Mouse (Mus musculus): ENCODE results near the gene Gm4737. TPM values are rescaled to one million over a fixed set of nuclear protein-coding genes. Genes with fewer than 3 reads are reported as not detected.

Gene Gm4737
- total RNA-seq, 2 experiments from 2014 or later, result 13.3 to 14.4 TPM

DNA sequence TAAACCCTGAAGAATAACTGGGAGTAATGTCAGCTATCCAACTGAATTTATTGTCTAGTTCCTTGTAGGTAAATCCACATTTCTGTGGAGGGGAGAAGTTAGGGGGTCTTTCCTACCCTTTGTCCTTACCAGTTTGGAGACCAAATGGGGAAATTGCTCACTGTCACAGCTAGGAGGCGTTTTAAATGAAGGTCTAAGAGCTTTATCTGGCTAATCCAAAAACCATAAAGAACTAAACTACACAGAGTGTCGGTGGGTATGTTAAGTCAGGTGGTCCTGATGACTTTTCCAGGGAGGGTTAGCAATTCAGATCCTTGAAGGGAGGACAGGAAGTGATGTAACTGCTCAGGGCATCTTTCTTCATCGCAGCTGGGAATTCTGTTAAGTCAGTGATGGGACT, 34.3 kb downstream of the Gm4737 start:
- H3K27ac ChIP-seq, result no peak overlapping the region
- intact Hi-C loops (cut with DNase I), result no loop called here
- H3K4me3 ChIP-seq, result no peak overlapping the region
- peak; percentile 14 for TF ChIP-seq CTCF (IDR thresholded peaks at IDR 0.05)
- DNase-seq (ENCODE audit: extremely low spot score in 1 of 2, low spot score in 2 of 2), result no peak

- intact Hi-C loops (cut with DNase I), result no loop called here
- H3K27ac ChIP-seq, result no peak within 1 kb of the TSS
- 0 out of 2 replicates have a peak within 1 kb of the TSS, but pooled peaks have one; percentile 6 for H3K4me3 ChIP-seq
- TF ChIP-seq CTCF (IDR thresholded peaks at IDR 0.05), result no peak
- DNase-seq (ENCODE audit: extremely low spot score in 1 of 2, low spot score in 2 of 2), result no peak
Observed at GRCm38 (mm10) chr16:46120020-46120419, 34.9 kb downstream of the Gm4737 start, which contains the start of gene Cd96. TSS of gene Cd96 (minus strand) at chr16:46120251.

GRCm38 (mm10) chr16:46117645-46118044, 37.2 kb downstream of the Gm4737 start:
- Histone ChIP-seq H3K4me3 (no peak overlapping the region), H3K27ac (no peak overlapping the region)
- intact Hi-C loops (cut with DNase I), result no loop called here
- no peak for DNase-seq (ENCODE audit: extremely low spot score in 1 of 2, low spot score in 2 of 2)
- TF ChIP-seq CTCF (IDR thresholded peaks at IDR 0.05), result no peak

DNA sequence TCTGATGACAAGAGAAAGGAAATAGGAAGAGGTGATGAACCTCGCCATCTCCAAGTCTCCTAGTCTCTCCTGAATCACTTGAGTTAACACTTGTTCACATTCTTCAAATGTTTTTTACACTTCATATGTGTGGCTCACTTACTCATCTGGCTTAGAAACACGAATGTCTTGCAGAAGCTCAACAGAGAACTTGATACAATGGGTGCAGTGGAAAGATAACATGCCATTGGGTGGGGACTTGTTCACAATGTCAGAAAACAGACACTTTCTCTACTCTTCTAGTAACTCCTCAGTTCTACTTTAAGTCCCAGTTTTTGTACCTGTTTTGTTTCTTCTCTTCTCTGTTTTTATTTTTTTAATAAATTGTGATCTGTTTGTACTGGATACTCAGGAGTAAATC, 40.1 kb downstream of the Gm4737 start:
- TF ChIP-seq CTCF (IDR thresholded peaks at IDR 0.05), result no peak
- intact Hi-C loops (cut with DNase I), result no loop called here
- no peak for DNase-seq (ENCODE audit: extremely low spot score in 1 of 2, low spot score in 2 of 2)
- Histone ChIP-seq H3K27ac (no peak overlapping the region), H3K4me3 (no peak overlapping the region)

- TF ChIP-seq CTCF (IDR thresholded peaks at IDR 0.05), result no peak
- DNase-seq (ENCODE audit: extremely low spot score in 1 of 2, low spot score in 2 of 2), result no peak
- intact Hi-C loops (cut with DNase I), result no loop called here
Observed at GRCm38 (mm10) chr16:46109536-46109935, 45.3 kb downstream of the Gm4737 start.

GRCm38 (mm10) chr16:46107431-46107830, 47.4 kb downstream of the Gm4737 start:
- Histone ChIP-seq H3K27ac (no peak overlapping the region), H3K4me3 (no peak overlapping the region)
- no peak for DNase-seq (ENCODE audit: extremely low spot score in 1 of 2, low spot score in 2 of 2)
- TF ChIP-seq CTCF (IDR thresholded peaks at IDR 0.05), result no peak
- intact Hi-C loops (cut with DNase I), result no loop called here

More at GRCm38 (mm10) chr16:46109536-46109935, 45.3 kb downstream of the Gm4737 start:
- Histone ChIP-seq H3K27ac (no peak overlapping the region), H3K4me3 (no peak overlapping the region)

- intact Hi-C loops (cut with DNase I), result no loop called here
- TF ChIP-seq CTCF (IDR thresholded peaks at IDR 0.05), result no peak
- Histone ChIP-seq H3K27ac (no peak overlapping the region), H3K4me3 (no peak overlapping the region)
- DNase-seq (ENCODE audit: extremely low spot score in 1 of 2, low spot score in 2 of 2), result no peak
Observed at GRCm38 (mm10) chr16:46104491-46104890, 50.4 kb downstream of the Gm4737 start.

Other genes with a start within 250 kb of the Gm4737 start
- gene Phldb2, start 201.5 kb downstream of the Gm4737 start, total RNA-seq (2021), result 1 to 10 TPM; 6.0 to 6.1 TPM
- 10 to 100 TPM; 83.0 to 88.9 TPM for gene Plcxd2, start 144.9 kb downstream of the Gm4737 start, total RNA-seq (2021)
- gene Cd96, start 34.8 kb downstream of the Gm4737 start, total RNA-seq (2021), result under 1 TPM in 1 of 2 experiments, not detected in 1; 0.26 TPM